Mouse (Mus musculus) adrenal gland, postnatal 14 days (tissue): ENCODE data around the gene Gm11562. TPM values are rescaled to one million over a fixed set of nuclear protein-coding genes. Genes with fewer than 3 reads are reported as not detected.
"Not testable (repeated sequence)": the region's sequence is repeated elsewhere in the genome, so short reads cannot be mapped to it uniquely, and the experiment has no call there.

Experiments used
- DNase-seq: peaks from one replicate; pipeline ENCODE4 v3.0.0; 2021; ENCODE audit warnings: mixed read lengths
- long read RNA-seq, 2 experiments: library from polyadenylated mRNA; stranded (forward); transcript quantifications; one replicate each; pipeline ENCODE4 v2.0.0; 2021
- total RNA-seq: library from RNA; stranded (reverse); gene quantifications from 2 replicates; pipeline ENCODE4 v1.2.3, GENCODE M21; 2021

The Gm11562 gene
- total RNA-seq, result not detected in 2 replicates
- long read RNA-seq, experiment 1, result 0 reads
- long read RNA-seq, experiment 2, result 0 reads

DNA sequence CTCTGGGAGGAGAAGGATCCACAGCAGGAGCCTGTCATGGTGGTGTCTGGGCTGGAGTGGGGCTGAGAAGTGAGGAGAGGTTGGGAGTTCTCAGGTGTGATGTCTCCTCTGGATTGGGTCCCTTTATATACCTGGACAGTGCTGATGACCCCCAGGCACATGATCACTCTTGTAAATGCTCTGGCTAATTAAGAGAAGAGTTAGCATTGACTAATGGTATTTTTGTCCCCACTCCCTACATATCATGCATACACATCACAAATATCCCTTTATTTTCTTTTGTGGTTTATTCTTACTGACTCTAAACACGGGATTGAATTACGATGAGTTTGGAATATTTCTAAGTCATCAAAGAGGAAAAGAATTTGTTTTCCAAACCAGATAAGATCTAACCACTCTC lies at the start of gene Gm11562:
TSS of gene Gm11562 (minus strand) at position 101 of the 400 bp plus-strand sequence.
- no peak for DNase-seq

DNA sequence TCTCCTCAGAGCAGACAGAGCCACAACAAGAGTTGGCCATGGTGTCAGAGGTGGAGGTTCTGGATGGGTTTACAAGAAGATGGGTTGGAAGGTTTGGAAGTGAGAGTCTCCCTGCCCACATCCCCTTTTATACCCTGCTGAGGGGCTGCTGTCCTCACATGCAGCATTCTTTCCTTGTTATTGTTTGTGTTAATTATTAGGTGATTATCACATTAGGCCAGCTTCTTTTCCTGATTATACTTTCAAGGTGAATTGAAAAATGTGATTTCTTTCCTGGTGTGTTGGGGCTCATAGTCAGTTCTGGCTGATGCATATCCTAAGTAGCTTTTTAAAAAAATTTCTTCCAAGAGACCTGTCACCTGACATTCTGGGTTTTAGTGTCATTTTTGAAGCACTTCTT lies 45.6 kb upstream of the Gm11562 start, which contains the start of gene Krtap4-6:
TSS of gene Krtap4-6 (minus strand) at position 101 of the 400 bp plus-strand sequence.
- no peak for DNase-seq

DNA sequence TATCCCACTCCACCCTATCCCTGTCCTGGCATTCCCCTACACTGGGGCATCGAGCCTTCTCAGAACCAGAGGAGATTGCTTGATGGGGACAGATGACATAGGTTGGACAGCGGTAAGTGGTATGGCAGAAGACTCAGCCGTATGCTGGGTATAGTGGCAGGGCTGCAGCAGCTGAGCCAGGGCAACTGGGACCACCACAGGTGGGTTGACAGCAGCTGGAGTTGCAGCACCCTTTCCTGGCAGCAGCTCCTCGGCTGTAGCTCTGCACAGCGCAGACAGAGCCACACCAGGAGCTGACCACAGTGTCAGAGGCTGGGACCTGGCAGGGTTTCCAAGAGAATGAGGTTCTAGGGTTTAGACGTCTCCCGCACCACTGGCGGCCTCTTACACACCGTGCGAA lies 42.6 kb upstream of the Gm11562 start:
- no peak for DNase-seq

DNA sequence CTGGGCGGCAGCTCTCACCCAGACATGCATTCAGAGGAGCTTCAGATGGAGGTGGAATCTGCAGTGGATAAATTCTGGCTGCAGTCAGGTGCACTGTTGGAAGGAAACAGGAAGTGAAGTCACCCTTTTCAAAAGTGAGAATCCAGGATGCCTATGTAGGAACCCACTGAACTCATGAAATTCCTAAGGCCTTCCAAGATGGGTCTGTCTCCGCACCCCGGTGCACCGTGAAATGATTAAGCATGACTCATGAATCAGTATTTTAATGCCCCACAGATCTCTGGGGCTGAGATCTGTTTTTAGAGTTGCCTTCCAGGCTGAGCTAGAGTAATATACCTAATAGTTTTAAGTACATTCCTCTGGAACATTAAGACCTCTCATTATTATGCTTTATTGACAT lies 39.0 kb upstream of the Gm11562 start:
- no peak for DNase-seq

DNA sequence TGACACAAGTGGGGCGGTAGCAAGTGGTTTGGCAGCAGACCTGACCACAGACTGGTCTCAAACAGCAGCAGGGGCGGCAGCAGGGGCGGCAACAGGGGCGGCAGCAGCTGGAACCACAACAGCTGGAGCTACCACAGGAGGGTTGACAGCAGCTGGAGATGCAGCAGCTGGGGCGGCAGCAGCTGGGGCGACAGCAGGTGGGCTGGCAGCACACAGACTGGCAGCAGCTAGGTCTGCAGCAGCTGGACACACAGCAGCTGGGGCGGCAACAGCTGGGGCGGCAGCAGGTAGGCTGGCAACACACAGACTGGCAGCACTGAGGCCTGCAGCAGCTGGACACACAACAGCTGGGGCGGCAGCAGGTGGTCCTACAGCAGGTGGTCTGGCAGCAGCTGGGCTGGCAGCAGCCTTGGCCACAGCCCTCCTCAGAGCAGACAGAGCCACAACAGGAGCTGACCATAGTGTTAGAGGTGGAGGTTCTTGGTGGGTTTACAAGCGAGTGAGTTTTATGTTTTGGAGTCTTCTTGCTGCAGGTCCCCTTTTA lies 38.3 kb upstream of the Gm11562 start, which contains the start of gene Gm11563:
TSS of gene Gm11563 (minus strand) at position 494 of the 544 bp plus-strand sequence.
- DNase-seq, result not testable (repeated sequence)

DNA sequence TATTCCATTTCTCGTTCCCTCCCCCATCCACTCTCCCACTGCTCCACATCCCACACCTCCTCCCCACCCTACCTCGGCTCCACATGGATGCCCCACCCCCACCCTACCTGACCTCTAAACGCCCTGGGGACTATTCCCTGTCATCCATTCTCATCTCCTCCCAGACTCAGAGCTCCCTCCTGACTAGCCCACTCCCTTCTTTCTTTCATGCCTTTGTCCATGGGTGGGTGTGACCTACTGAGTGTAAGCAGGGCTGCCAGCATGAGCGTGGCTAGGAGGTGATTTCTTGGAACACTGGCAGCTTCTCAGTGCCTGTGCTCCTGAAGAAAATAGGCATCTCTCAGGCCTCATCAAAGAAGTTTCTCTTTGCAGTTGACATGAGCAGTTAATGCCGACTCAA lies 36.8 kb upstream of the Gm11562 start:
- DNase-seq, result no peak

DNA sequence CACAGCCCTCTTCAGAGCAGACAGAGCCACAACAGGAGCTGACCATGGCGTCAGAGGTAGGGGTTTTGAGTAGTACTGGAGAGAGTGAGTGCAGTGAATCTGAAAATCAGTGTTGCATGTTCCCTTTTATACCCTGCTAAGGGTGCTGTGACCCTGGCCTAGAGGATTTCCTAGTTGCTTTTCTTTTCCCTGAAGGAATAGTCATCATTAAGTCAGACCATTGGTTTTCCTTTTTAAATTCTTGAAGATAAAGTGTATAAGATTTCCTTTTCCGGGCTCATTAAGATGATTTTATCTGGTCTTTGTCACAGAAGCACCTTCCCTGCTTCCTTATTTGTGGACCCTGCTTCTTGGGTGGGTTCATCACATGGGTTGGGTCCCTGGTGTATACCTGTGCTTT lies 29.9 kb upstream of the Gm11562 start, which contains the start of gene Gm11555:
TSS of gene Gm11555 (minus strand) at position 101 of the 400 bp plus-strand sequence.
- no peak for DNase-seq

DNA sequence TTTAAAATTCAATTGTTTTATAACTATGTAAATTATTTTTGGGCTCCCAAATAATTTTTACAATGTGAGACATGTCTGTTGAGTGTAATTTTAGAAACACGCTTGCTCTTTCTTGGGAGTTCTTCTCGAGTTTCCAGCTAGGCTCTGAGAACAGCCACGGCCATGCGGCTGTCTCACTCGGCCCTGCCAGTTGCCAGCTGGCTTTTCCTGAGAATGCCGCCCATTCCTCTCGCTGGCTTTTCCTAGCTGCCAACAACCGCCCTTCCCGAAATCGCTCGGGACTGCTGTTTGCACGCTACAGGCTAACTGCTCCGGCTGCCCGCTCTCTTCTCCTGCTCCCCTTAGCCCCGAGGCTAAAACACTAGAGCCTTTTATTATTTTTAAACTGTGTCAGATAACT lies 26.2 kb upstream of the Gm11562 start:
- no peak for DNase-seq

DNA sequence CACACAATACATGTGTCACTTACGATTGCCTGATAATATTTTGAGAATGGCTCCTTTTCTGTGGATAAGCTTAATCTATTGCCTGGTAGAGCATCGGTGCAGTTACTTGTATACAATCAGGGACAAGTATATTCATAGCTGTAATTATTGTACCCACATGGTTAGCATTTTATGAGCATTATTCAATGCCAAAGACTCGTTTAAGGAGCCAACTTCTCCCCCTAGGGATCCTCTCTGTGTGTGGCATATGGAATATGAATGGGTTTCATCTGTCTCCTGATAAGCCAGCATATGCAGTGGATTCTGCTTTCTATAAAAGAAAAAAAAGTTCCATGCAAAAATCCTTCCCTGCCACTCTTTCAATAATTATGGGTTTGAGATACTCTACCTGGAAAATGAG lies 24.1 kb upstream of the Gm11562 start:
- DNase-seq, result no peak

DNA sequence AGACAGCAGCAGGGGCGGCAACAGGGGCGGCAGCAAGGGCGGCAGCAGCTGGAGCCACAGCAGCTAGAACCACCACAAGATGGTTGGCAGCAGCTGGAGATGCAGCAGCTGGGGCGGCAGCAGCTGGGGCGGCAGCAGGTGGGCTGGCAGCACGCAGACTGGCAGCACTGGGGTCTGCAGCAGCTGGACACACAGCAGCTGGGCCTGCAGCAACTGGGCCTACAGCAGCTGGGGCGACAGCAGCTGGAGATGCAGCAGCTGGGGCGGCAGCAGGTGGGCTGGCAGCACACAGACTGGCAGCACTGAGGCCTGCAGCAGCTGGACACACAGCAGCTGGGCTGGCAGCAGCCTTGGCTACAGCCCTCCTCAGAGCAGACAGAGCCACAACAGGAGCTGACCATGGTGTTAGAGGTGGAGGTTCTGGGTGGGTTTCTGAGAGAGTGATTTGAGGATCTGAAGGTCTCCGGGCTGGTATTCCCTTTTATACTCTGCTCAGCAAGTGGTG lies 23.5 kb upstream of the Gm11562 start, which contains the start of gene Krtap4-7:
TSS of gene Krtap4-7 (minus strand) at position 455 of the 505 bp plus-strand sequence.
- DNase-seq, result not testable (repeated sequence)

DNA sequence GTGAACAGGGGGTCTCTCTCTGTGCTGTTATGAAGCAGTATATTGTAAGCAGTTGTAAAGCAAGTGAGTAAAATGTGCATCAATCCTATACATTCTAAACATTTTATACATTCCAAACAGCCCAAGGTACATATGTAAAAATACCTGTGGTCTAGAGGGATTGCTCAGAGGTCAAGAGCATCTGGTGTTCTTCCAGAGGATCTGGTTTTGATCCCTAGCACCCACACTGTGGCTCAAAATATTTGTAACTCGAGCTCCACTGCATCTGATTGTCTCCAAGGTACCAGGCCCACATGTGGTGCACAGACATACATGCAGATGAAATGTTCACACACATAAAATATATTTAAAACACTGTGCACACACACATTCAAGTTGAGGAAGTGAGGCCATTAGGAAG lies 20.7 kb upstream of the Gm11562 start:
- no peak for DNase-seq

DNA sequence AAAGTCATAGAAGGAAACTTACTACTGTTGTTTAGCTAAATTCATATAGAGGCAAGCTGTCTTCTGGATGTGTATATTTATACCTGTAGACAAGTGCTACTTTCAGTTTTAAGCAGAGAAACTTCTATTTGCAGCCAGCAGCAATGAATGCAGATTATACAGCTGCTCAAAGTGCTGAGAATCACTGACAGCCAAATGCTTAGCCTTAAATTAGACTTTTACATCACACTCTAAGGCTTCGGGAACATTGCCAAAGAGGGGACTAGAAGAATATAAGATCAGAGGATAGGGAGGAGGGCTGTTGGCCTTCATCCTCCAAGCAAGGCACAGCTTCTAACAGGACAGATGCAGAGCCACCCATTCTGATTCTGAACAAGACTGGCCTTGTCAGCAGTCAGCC lies 16.9 kb upstream of the Gm11562 start:
- no peak for DNase-seq

DNA sequence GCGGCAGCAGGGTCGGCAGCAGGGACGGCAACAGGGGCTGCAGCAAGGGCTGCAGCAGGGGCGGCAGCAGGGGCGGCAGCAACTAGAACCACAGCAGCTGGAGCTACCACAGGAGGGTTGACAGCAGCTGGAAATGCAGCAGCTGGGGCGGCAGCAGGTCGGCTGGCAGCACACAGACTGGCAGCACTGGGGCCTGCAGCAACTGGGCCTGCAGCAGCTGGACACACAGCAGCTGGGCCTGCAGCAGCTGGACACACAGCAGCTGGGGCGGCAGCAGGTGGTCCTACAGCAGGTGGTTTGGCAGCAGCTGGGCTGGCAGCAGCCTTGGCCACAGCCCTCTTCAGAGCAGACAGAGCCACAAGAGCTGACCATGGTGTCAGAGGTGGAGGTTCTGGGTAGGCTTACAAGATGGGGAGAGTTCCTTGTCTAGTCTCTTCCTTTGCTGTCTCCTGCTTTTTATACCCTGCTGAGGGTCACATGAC lies 14.5 kb upstream of the Gm11562 start, which contains the start of gene Krtap4-2:
TSS of gene Krtap4-2 (minus strand) at position 432 of the 482 bp plus-strand sequence.
- DNase-seq, result no peak

DNA sequence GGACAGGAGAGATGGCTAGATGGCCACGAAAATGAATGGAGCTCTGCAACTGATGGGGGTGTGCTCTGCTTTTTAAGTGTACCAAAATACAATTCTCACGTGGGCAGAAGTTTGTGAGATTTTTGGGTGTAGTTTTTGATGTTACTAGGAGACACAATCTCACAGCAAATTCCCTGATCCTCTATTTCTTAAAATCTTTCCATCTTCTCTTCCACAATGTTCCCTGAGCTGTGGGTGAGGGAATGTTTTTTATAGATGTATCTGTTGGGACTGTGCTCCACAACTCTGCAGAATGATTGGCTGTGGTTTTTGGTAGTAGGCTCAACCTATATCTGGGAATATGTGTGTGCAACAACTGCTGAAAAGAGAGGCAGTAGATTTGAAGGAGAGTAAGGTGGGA lies 13.1 kb upstream of the Gm11562 start:
- DNase-seq, result no peak

DNA sequence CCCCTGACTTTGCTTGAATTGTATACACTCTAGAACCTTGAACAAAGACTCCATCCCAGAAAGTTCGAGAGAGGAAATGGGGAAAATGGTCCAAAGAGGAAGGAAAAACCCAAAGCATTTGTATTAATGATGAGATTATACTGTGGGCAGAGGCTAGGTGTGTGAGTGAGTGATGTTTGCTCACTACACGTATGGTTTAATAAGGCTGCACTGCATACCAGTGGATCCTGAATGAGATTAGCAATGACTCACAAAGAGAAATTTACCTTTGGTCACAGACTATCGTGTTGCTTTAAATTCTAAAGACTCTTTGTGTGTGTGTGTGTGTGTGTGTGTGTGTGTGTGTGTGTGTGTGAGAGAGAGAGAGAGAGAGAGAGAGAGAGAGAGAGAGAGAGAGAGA lies 10.7 kb upstream of the Gm11562 start:
- DNase-seq, result no peak

DNA sequence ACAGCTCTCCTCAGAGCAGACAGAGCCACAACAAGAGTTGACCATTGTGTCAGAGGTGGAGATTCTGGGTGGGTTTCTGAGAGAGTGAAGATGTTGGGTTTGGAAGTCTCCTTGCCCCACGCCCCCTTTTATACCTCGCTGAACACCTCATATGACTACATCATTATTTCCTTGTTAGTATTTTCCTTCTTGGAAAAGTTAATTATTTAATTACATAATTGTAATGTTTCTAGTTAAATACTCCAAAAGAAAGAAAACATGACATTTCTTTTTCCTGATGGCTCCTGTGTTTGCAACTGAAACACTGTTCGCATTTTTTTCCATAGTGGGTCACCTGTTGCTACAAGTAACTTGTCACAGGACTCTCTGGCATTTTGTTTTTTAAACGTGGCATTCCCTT lies 7.9 kb upstream of the Gm11562 start, which contains the start of gene Krtap4-1:
TSS of gene Krtap4-1 (minus strand) at position 101 of the 400 bp plus-strand sequence.
- DNase-seq, result no peak

DNA sequence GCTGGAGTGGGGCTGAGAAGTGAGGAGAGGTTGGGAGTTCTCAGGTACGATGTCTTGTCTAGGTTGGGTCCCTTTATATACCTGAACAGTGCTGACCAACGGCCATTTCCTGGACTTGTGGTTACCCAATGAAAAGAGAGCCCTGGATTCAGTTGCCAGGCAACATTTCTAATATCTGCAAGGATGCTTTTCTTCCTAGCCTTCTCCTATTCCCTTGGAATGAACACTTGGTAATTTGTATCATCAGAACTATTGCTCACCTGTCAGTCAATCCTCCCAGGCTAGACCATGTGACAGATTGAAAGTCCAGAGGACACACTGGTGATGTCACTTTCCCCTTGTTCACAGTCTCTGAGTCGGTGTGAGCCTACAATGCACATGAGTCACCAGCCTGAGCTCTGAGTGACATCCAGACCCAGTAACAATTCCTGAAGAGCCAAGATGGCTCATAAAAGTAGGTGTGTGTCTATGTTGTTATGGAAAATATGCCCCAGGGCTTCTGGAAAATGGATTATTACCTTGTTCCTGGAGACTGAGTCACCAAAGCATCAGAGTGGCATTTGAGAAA lies 5.4 kb downstream of the Gm11562 start, which contains the start of gene Krtap2-4:
TSS of gene Krtap2-4 (minus strand) at position 51 of the 568 bp plus-strand sequence.
- no peak for DNase-seq

DNA sequence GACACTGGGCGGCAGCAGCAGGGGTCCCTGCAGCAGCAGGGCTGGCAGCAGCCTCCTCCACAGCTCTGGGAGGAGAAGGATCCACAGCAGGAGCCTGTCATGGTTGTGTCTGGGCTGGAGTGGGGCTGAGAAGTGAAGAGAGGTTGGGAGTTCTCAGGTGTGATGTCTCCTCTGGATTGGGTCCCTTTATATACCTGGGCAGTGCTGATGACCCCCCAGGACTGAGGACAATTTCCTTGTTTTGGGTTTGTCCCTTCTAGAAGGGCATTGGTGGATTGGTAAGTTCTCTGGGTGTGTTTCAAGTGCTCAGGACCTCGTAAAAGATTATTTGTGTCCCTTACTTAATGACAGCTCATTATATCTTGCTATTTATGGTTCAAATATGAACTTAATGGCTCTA lies 10.1 kb downstream of the Gm11562 start, which contains the start of gene Gm11937:
TSS of gene Gm11937 (minus strand) at position 101 of the 400 bp plus-strand sequence.
- not testable (repeated sequence) for DNase-seq

DNA sequence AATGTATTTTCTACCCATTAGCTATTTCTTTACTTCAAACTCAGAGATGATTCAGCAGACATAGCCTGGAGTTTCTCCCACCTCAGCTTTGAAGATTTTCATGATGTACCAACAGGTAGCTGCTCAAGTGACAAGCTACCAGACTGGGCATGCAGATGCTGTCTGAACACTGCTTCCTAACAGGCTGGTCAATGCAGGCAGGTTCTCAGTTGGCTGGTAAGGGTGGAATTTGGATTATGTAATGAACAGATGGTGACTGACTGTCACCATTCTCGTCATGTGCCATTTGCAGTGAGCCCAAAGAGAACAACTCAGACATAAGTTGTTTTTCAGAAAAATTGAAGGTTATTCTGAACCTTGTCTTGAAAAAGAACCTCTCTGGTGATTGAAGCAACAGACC lies 11.1 kb downstream of the Gm11562 start:
- DNase-seq, result no peak

DNA sequence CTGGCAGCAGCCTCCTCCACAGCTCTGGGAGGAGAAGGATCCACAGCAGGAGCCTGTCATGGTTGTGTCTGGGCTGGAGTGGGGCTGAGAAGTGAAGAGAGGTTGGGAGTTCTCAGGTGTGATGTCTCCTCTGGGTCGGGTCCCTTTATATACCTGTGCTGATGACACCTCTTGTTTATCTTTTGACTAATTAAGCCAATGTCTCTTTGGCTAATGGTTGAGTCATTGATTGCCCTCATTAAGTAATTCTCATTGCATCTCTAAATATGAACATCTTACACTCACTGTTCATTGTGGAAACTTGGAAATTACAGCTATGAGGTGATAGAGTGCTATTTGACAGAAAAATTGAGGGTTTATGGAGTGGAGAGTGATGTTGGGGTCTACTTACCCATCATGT lies 17.0 kb downstream of the Gm11562 start, which contains the start of gene Gm11938:
TSS of gene Gm11938 (minus strand) at position 101 of the 400 bp plus-strand sequence.
- DNase-seq, result not testable (repeated sequence)

DNA sequence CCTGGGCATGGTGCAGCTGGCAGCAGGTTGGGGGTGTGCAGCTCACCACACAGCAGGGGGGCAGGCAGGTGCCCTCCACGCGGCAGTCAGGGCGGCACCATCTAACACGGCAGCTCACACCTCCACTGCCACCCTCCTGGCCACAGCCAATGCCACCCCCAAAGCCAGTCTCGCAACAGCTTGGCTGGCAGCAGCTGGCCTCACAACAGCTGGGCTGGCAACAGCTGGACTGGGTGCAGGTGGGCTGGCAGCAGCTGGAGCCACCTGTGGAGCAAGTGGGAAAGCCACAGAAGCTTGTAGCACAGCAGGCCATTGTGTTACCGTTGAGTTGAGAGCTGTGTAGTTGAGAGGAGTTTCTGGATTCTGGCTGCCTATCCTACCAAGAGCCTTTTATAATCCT lies 22.5 kb downstream of the Gm11562 start, which contains the start of gene Krtap9-3:
TSS of gene Krtap9-3 (minus strand) at position 364 of the 400 bp plus-strand sequence.
- not testable (repeated sequence) for DNase-seq

DNA sequence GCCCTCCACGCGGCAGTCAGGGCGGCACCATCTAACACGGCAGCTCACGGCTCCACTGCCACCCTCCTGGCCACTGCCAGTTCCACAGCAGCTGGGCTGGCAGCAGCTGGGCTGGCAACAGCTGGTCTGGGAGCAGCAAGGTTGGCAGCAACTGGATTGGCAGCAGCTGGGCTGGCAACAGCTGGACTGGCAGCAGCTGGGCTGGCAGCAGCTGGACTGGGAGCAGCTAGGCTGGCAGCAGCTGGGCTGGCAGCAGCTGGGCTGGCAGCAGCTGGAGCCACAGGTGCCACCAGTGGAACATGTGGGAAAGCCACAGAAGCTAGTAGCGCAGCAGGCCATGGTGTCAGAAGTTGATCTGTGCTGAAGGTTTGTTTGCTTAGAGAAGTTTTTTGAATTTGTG lies 29.3 kb downstream of the Gm11562 start, which contains the start of gene Krtap1-3:
TSS of gene Krtap1-3 (minus strand) at position 359 of the 400 bp plus-strand sequence.
- DNase-seq, result no peak

DNA sequence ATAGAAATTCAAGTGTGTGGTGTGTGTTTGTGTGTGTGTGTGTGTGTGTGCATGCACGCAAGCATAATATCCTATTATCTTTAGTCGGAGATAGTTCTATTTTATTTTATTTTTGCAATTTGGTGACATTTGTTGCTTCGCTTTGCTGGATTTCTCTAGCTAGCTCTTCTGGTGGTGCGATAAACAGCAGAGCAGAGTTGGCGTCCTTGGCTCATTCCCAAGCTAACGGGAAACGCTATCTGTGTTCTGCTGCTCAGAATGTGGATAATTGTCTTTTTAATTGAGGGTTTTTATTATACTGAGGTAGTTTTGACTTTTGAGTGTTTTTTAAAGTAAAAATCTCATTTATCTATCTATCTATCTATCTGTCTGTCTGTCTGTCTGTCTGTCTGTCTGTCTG lies 35.1 kb downstream of the Gm11562 start:
- DNase-seq, result no peak
